Mouse (Mus musculus) cerebral cortex, adult 2 months (tissue): ENCODE measurements around the gene Jmjd1c.

Experiments
- WGBS: fragments of 180-500 bp; shearing (Covaris S2); methylation state at CpG from one replicate; pipeline ENCODE4 v1.1.7; 2018; 5-methylcytosine and 5-hydroxymethylcytosine counted together

The Jmjd1c gene

GRCm38 (mm10) chr10:67194046-67194445 is 98.1 kb downstream of the Jmjd1c start:
- WGBS, result 84% methylated on average over 3 of the region's 3 CpGs

GRCm38 (mm10) chr10:67195671-67196070 is 99.7 kb downstream of the Jmjd1c start:
- 96% methylated on average over 1 of the region's 1 CpGs for whole genome bisulfite sequencing

- WGBS, result 22% methylated on average over 4 of the region's 4 CpGs
Observed at GRCm38 (mm10) chr10:67197186-67197585, 101.3 kb downstream of the Jmjd1c start.

- WGBS, result 20% methylated on average over 2 of the region's 2 CpGs
Observed at GRCm38 (mm10) chr10:67197829-67198228, 101.9 kb downstream of the Jmjd1c start.

GRCm38 (mm10) chr10:67202470-67202869 is 106.5 kb downstream of the Jmjd1c start:
- 63% methylated on average over 6 of the region's 6 CpGs for WGBS

- 69% methylated on average over 11 of the region's 11 CpGs for WGBS
Observed at GRCm38 (mm10) chr10:67204652-67205407, 108.9 kb downstream of the Jmjd1c start.

- WGBS, result 49% methylated on average over 2 of the region's 2 CpGs
Observed at GRCm38 (mm10) chr10:67207931-67208330, 112.0 kb downstream of the Jmjd1c start.

GRCm38 (mm10) chr10:67209916-67210675 is 114.2 kb downstream of the Jmjd1c start:
- 34% methylated on average over 4 of the region's 4 CpGs for WGBS

GRCm38 (mm10) chr10:67212031-67212430 is 116.1 kb downstream of the Jmjd1c start:
- WGBS, result 93% methylated on average over 5 of the region's 5 CpGs

GRCm38 (mm10) chr10:67213720-67214119 is 117.8 kb downstream of the Jmjd1c start:
- WGBS, result 9% methylated on average over 1 of the region's 1 CpGs

- 40% methylated on average over 4 of the region's 4 CpGs for WGBS
Observed at GRCm38 (mm10) chr10:67215133-67215532, 119.2 kb downstream of the Jmjd1c start.

GRCm38 (mm10) chr10:67216872-67217271 is 120.9 kb downstream of the Jmjd1c start:
- WGBS, result 43% methylated on average over 3 of the region's 3 CpGs

GRCm38 (mm10) chr10:67218873-67219565 is 123.1 kb downstream of the Jmjd1c start:
- WGBS, result 83% methylated on average over 18 of the region's 18 CpGs

- WGBS, result 46% methylated on average over 4 of the region's 4 CpGs
Observed at GRCm38 (mm10) chr10:67220251-67220650, 124.3 kb downstream of the Jmjd1c start.

GRCm38 (mm10) chr10:67221284-67221683 is 125.4 kb downstream of the Jmjd1c start:
- WGBS, result 38% methylated on average over 5 of the region's 5 CpGs

GRCm38 (mm10) chr10:67223942-67224341 is 128.0 kb downstream of the Jmjd1c start:
- 74% methylated on average over 3 of the region's 4 CpGs for WGBS

- WGBS, result 44% methylated on average over 6 of the region's 6 CpGs
Observed at GRCm38 (mm10) chr10:67225528-67225927, 129.6 kb downstream of the Jmjd1c start.

- WGBS, result 18% methylated on average over 7 of the region's 7 CpGs
Observed at GRCm38 (mm10) chr10:67226109-67226508, 130.2 kb downstream of the Jmjd1c start.

GRCm38 (mm10) chr10:67226543-67226942 is 130.6 kb downstream of the Jmjd1c start:
- WGBS, result 17% methylated on average over 14 of the region's 14 CpGs

- 78% methylated on average over 6 of the region's 6 CpGs for WGBS
Observed at GRCm38 (mm10) chr10:67230439-67230838, 134.5 kb downstream of the Jmjd1c start.

GRCm38 (mm10) chr10:67247145-67247544 is 151.2 kb downstream of the Jmjd1c start:
- WGBS, result 93% methylated on average over 4 of the region's 4 CpGs

- WGBS, result 15% methylated on average over 2 of the region's 2 CpGs
Observed at GRCm38 (mm10) chr10:67249486-67249885, 153.6 kb downstream of the Jmjd1c start.
